In the genomic region with DNA sequence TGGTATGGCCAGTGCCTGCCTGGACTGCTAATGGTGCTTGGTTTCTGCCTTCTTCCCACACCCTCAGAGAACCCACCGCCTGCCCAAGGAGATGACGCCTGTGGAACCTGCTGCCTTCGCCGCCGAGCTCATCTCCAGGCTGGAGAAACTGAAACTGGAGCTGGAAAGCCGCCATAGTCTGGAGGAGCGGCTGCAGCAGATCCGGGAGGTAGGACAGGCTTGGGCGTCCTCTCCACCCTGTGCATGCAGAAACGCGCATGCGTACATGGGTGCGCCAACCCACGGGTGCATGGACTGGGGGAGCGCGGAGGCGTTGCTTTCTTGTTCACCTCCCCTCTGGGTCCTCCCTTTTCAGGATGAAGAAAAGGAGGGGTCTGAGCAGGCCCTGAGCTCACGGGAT, we compare ENCODE assay signal across 9 mouse cellular contexts. TPM values are rescaled to one million over a fixed set of nuclear protein-coding genes. Genes with fewer than 3 reads are reported as not detected.
A peak's percentile ranks its signal among the peaks of the same experiment; 100 is the strongest.
DNase-seq lines count a peak whose midpoint lies in the region; ATAC-seq lines count a peak whose summit lies in the region.
"Had no signal": no experiment of that assay in that cellular context is flagged by ENCODE, and none has a peak within 500 bp of the region (broad histone marks: within the 10 kb centered on the region; RNA-seq: fewer than 3 reads in every experiment).

No protein-coding gene starts in this region.

- H3K4me3 ChIP-seq in hindbrain, embryonic 14.5 days (replicated peaks; ENCODE audit: low read length) = no peak overlapping the region
- H3K4me3 ChIP-seq in midbrain, embryonic 15.5 days = no peak overlapping the region
- H3K4me3 ChIP-seq: myocyte had no signal

- H3K9me3 ChIP-seq in hindbrain, embryonic 14.5 days (ENCODE audit: control insufficient read depth, low read length) = no peaks in the 10 kb centered on the region
- H3K9me3 ChIP-seq in midbrain, embryonic 15.5 days = no peaks in the 10 kb centered on the region

- DNase-seq in frontal cortex, postnatal 14 days (ENCODE audit: low spot score in 2 of 2) = no peak
- DNase-seq in ZHBTc4 (ENCODE audit: low read depth, low spot score) = peak; percentile 65
- no peak for DNase-seq in hindbrain, embryonic 14.5 days (ENCODE audit: low spot score)
- DNase-seq in embryo, embryonic 9.5 days (ENCODE audit: extremely low spot score) = no peak
- no peak for DNase-seq in kidney, postnatal 10 days
- no peak for DNase-seq in adrenal gland, postnatal 14 days

- H3K27ac ChIP-seq in hindbrain, embryonic 14.5 days = peak overlapping the region; percentile 86
- peak overlapping the region; percentile 79 for H3K27ac ChIP-seq in midbrain, embryonic 15.5 days

- no peaks in the 10 kb centered on the region for H3K27me3 ChIP-seq in hindbrain, embryonic 14.5 days (ENCODE audit: control insufficient read depth, insufficient read depth, low read length)
- H3K27me3 ChIP-seq in midbrain, embryonic 15.5 days (replicated peaks) = no peaks in the 10 kb centered on the region

- H3K4me2 ChIP-seq in hindbrain, embryonic 14.5 days (replicated peaks) = no peak overlapping the region
- H3K4me2 ChIP-seq in midbrain, embryonic 15.5 days = no peak overlapping the region

- no peak overlapping the region for H3K9ac ChIP-seq in hindbrain, embryonic 14.5 days
- no peak overlapping the region for H3K9ac ChIP-seq in midbrain, embryonic 15.5 days

- WGBS in hindbrain, embryonic 14.5 days = 92% methylated on average over 18 of the region's 18 CpGs
- 81% methylated on average over 18 of the region's 18 CpGs for WGBS in midbrain, embryonic 15.5 days

- ATAC-seq in frontal cortex, adult (ENCODE audit: low TSS enrichment) = peak; percentile 77
- ATAC-seq in hindbrain, embryonic 14.5 days (ENCODE audit: low FRiP score) = peak; percentile 28; the same call in 1 of the 2 replicates
- ATAC-seq in midbrain, embryonic 15.5 days (replicated peaks) = peak; percentile 16; the same call in 1 of the 2 replicates

- H3K36me3 ChIP-seq in hindbrain, embryonic 14.5 days (replicated peaks; ENCODE audit: control insufficient read depth, insufficient read depth) = peaks cover 68% of the 10 kb centered on the region
- H3K36me3 ChIP-seq in midbrain, embryonic 15.5 days (replicated peaks) = peaks cover 40% of the 10 kb centered on the region

- peaks cover 28% of the 10 kb centered on the region; the same call in 1 of the 2 replicates for H3K4me1 ChIP-seq in hindbrain, embryonic 14.5 days (replicated peaks; ENCODE audit: control insufficient read depth, insufficient read depth, low read length)
- H3K4me1 ChIP-seq in midbrain, embryonic 15.5 days = peaks cover 38% of the 10 kb centered on the region

RNA-seq across cellular contexts. Expression of a gene that starts 21.7 kb away (rescaled TPM):
- 9.0 and 11.7 TPM in 2 replicates for polyA plus RNA-seq in hindbrain, embryonic 14.5 days (2014; fragmentation: Nextera tagmentation; extraction: Ambion mirVana)
- 13.2 and 13.5 TPM in 2 replicates for polyA plus RNA-seq in midbrain, embryonic 15.5 days (2015; fragmentation: Nextera tagmentation; extraction: Ambion mirVana)
- total RNA-seq in adrenal gland, postnatal 14 days (2021) = 31.7 and 43.0 TPM in 2 replicates

Comparison
In these comparisons a context has a peak if more than half of its experiments do, and no peak if none do; other contexts are left out.
1. ATAC-seq: peak in every context shown above with its lines; median percentile 77 in frontal cortex, adult; 28 in hindbrain, embryonic 14.5 days; 16 in midbrain, embryonic 15.5 days.